Mouse (Mus musculus) gastrocnemius, postnatal 36 days (tissue): ENCODE results near the gene Gm36210. TPM values are rescaled to one million over a fixed set of nuclear protein-coding genes. Genes with fewer than 3 reads are reported as not detected.

Experiments
- DNase-seq, 2 experiments: peaks; one replicate each; pipeline ENCODE4 v3.0.0; 2022
- intact Hi-C: fragments of 180-260 bp; cut with DNase I; formaldehyde crosslinking; loops from one replicate; pipeline ENCODE4 v1.15.1; 2025
- total RNA-seq, 2 experiments: library from RNA; stranded (reverse); gene quantifications; 2 replicates each; pipeline ENCODE4 v1.2.3; 2021

Gm36210 gene
- total RNA-seq, 2 experiments from 2014 or later: 0.20 TPM

DNA sequence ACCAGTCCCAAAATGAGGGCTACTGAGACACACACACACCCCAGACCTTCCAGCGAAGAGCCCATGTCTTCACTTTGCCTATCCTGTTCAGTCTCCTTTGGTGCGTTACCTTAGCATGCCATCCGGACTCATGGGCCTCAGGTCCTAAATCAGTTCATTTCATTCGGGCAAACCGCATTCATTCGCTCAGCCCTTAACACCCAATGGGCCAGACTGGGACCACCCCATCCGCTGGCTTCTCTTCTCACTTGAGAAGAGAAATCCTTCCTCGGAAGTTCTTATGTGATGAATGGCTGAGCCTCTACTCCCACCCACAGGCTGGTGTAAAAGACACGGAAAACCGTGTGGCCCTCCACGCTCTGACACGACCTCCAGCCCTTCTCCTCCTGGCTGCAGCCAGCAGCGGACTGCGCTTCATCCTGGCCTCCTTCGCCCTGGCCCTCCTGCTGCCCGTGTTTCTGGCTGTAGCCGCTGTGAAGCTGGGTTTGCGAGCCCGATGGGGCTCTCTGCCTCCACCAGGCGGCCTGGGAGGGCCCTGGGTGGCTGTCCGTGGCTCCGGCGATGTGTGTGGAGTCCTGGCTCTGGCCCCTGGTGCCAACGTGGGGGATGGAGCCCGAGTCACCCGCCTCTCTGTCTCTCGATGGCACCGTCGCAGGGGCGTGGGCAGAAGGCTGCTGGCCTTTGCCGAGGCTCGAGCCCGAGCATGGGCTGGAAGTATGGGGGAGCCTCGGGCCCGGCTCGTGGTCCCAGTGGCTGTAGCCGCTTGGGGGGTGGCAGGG lies 17.5 kb upstream of the Gm36210 start:
- intact Hi-C loops: no loop called here
- peak; percentile 37 to 60 for DNase-seq

DNA sequence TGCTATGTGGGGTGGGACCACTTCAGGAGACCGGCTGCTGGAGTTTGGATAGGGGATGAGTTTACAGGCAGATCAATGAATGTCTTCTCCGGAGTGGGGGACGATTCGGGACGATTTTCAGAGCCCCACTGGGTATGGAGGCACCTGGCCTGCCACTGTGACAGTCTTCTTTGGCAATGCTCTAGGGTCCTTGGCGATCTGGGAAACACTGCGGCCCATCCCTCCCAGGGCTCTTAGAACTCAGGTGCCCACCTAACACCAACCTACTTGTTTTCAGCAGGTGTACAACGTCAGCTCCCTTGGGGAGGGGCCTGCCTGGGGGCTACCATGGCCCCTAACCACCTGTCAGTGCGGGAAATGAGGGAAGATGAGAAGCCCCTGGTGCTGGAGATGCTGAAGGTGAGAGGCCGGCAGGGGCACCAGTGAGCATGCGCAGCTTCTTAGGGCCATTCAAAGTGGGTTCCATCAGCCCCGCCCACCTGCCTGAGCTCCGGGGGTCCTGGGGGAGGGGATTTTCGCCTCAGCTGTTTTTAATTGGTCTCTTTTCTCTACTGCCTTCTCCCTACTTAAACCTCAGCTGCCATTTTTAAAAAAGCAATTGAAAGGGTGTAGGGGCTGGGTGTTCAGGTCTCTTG lies 16.7 kb upstream of the Gm36210 start:
- no peak for DNase-seq
- intact Hi-C loops: no loop called here

DNA sequence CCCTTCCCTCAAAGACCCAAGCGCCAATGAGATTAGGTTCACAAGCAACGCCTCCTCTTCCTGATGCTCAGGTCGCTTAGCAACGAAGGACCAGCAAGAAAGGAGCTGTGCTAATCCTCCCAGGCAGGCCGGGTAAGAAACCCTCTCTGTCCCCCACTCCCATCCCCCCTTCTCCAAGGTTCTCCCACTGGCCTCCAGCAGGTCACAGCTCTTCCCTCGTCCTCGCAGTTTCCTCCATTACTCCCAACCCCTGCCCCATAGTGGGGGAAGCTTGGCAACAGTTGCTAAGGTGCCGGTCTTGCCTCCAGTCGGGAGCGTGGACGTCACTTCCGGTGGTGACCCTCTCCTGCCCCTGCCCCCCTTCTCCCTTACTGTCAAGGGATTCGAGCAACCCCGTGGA lies 16.2 kb upstream of the Gm36210 start:
- intact Hi-C loops: no loop called here
- peak; percentile 37 to 53 for DNase-seq

DNA sequence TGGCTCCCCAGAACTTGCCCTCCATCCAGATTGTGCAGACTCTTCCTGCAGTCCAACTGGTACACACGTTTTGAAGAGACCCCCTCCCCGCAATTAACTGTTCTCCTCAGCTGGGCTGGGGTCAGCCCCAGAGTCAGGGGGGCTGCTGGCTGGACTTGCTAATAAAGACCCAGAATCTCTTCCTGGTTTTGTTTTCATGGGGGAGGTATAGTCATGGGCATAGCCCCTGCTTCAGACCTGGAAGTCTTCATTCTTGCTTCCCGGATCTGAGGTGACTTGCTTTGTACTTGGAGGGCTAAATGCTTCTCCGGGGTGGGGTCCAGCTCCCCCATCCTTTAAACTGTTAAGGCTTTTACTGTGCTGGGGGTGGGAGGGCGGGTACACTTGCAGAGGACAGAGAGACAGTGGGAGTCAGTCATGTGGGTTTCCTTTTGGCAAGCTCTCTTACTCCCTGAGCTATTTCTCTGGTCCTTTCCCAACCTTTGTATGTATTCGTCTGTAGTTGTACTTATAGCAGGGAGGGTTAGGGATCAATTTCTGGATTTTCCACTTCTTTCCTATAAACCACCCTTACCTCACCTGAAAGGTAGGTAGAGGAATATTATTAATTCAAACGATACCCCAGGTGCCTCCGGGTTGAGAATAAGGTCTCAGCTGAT lies 15.6 kb upstream of the Gm36210 start, which contains the start of gene Nat14:
Gene Nat14 (plus strand): TSS at position 205 of the 659 bp plus-strand sequence.
- DNase-seq: no peak
- intact Hi-C loops: no loop called here

DNA sequence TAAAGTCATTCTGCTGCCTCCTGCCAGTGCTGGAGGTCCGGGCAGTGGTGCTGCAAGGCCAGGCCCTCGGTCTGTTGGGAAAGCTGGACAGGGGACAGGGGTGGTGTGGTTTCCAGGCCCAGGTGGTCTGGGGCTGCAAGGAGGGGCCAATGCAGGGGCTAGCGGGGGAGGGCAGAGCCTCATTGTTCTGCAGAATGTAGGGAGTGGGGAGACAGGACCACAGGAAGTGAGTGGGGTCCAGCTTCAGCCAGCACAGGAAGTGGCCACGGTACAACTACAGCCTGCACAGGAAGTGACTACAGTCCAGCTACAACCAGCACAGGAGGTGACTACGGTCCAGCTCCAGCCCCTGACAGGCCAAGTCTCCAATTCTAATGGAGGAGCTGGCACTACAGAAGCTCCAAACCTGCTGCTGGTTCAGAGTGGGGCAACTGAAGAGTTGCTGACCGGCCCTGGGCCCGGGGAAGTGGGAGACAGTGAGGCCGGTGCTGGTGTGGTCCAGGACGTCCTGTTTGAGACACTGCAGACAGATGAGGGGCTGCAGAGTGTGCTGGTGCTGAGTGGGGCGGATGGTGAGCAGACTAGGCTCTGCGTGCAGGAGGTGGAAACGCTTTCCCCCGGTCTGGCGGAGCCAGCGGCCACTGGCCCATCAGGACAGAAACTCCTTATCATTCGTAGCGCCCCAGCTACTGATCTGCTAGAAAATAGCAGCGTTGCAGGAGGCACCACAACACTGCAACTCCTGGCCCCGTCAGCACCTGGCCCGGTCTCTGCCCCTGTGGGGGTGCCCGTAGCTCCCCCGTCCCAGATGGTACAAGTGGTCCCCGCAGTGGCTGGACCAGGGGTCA lies 14.9 kb upstream of the Gm36210 start:
- intact Hi-C loops: no loop called here
- no peak for DNase-seq

DNA sequence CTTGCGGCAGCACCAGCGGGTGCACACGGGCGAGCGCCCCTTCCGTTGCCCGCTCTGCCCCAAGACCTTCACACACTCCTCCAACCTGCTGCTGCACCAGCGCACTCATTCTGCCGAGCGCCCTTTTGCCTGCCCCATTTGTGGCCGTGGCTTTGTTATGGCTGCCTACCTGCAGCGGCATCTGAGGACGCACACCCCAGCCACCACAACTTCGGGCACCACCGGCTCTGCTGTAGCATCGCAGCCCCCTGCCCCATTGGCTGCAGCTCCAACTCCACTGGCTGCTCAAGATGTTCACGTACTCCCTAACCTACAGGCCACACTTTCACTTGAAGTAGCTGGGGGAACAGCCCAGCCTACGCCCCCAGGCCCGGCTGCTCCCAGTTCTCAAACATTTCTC lies 14.2 kb upstream of the Gm36210 start:
- no peak for DNase-seq
- intact Hi-C loops: no loop called here

DNA sequence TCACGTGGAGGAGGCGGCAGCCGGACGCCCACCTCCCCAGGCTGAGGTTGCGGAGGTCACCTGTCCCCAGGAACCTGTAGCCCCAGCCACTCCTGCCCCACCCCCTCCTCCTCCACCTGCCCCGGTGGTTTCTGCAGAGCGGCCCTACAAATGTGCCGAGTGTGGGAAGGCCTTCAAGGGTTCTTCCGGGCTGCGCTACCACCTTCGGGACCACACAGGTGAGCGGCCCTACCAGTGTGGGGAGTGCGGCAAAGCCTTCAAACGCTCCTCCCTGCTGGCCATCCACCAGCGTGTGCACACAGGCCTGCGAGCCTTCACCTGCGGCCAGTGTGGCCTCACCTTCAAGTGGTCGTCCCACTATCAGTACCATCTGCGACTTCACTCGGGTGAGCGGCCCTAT lies 13.7 kb upstream of the Gm36210 start:
- intact Hi-C loops: loop anchor here (10.0 kb wide), 1 partner anchor 55 kb away; no protein-coding TSS in a partner anchor
- no peak for DNase-seq

DNA sequence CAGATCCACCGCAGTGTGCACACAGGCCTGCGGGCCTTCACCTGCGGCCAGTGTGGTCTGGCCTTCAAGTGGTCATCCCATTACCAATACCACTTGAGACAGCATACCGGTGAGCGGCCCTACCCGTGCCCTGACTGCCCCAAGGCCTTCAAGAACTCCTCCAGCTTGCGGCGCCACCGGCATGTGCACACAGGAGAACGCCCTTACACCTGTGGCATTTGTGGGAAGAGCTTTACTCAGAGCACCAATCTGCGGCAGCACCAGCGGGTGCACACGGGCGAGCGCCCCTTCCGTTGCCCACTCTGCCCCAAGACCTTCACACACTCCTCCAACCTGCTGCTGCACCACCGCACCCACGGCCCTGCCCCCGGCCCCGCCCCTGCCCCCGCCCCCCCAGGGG lies 12.8 kb upstream of the Gm36210 start:
- intact Hi-C loops: loop anchor here (10.0 kb wide), 1 partner anchor 54 kb away; no protein-coding TSS in a partner anchor
- no peak for DNase-seq

DNA sequence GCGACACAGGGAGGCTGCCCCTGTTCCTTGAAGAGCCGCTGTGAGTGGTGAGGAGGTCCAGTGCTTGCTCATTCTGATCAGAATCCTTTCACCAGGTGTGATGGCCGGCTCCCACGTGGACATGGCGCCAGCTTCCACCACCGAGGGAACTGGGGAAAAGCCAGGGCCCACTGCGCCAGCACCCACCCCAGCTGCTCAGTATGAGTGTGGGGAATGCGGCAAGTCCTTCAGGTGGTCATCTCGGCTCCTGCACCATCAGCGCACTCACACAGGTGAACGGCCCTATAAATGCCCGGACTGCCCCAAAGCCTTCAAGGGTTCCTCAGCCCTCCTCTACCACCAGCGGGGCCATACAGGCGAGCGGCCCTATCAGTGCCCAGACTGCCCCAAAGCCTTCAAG lies 12.4 kb upstream of the Gm36210 start:
- intact Hi-C loops: loop anchor here (10.0 kb wide), 1 partner anchor 54 kb away; no protein-coding TSS in a partner anchor

DNA sequence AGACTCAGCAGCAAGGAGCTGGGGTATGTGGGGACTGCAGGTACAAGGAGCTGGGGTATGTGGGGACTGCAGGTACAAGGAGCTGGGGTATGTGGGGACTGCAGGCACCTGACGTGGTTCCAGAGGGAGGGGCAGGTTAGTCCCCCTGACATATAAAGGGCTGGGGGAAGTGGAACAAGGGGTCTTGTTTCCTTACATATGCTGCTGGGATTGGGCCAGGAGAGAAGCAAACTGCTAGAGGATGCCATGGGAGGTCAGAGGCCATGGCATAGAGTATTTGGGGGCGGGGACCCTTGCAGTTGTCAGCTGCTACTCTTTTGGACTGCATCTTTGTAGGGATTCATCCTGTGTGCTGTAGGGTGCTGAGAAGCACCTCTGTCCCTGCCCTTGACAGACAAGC lies 11.2 kb upstream of the Gm36210 start:
- intact Hi-C loops: loop anchor here (10.0 kb wide), 1 partner anchor 53 kb away; no protein-coding TSS in a partner anchor
- DNase-seq: no peak

More for the DNA sequence above, 12.4 kb upstream of the Gm36210 start:
- DNase-seq: no peak

DNA sequence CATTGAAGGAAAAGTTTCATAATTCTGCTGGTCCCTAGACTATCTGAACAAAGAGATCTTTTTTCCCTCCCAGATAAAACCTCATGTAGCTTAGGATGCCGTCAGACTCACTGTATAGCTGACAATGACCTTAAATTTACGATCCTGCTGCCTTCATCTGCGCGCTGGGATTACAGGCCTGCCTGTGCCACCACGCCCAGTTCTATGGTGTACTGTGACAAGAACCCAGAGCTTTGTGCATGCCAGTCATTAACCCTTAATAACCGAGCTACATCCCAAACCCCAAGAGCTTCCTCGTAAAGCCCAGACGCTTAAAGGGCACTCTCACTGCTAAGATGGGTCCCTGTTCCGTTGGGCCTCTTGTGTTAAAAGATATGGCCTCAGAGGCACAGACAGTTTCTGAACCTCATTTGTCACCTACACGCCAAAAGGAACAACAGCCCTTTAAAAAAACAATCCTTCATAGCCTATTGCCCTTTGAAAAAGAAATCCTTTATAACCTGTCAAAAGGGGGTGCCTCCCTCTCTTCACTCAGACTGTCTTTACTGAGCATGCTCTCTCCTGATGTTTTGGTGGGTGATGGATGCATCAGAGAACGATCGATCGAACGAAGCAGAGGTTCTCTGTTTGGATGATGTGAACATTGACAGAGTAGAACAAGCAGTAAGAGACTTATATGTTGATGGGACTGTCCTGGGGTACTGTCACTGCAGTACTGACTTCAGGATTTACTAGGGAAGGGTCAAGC lies 9.5 kb upstream of the Gm36210 start:
- DNase-seq: no peak
- intact Hi-C loops: loop anchor here (10.0 kb wide), 1 partner anchor 51 kb away; no protein-coding TSS in a partner anchor

DNA sequence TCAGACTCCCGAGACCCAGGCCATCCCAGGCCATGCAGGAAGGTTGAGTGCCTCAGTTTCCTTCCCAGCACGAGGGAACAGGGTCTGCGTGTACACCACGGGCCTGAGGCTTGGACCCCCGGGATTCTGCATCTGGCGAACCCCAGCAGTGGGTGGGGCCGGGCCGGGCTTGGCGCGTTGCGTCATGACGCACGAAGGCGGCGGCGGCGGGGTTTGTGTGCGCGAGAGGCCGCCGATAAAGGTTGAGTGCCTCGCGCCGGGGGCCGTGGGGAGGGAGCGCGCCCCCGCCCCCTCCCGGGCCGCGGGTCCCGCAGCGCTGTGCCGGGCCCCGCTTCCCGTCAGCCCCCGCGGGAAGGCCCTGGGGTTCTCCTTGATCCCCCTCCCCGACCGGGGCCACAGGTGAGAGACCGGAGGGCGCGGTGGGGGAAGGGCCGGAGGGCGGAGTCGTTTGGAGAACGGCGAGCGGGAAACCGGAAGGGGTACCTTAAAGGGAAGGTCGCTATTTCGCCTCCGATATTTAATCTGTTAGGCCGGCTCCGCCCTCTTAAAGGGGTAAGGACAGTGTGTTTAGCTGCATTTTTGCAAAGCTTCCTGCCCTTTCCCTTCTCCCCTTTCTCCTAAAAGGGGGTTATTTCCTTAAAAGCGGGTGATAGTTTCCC lies 8.8 kb upstream of the Gm36210 start, which contains the start of gene Zfp628:
Gene Zfp628 (plus strand): TSS at position 211 of the 659 bp plus-strand sequence.
- DNase-seq: peak; percentile 88 to 96
- intact Hi-C loops: loop anchor here (10.0 kb wide), 1 partner anchor 50 kb away; no protein-coding TSS in a partner anchor

DNA sequence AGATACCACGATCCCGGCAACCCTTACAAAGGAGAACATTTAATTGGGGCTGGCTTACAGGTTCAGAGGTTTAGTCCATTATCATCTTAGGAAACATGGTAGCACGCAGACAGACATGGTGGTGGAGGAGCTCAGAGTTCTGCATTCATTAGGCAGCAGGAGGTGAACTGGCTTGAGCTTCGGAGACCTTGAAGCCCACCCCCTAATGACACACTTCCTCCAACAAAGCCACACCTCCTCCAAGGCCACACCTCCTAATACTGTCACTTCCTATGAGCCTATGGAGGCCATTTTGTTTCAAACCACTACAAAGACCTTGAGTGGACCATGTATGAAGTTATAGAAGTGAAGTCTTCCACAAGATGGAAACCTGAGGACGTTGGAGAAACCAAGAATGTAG lies 5.9 kb upstream of the Gm36210 start:
- no peak for DNase-seq
- intact Hi-C loops: loop anchor here (10.0 kb wide), 1 partner anchor 47 kb away; no protein-coding TSS in a partner anchor

DNA sequence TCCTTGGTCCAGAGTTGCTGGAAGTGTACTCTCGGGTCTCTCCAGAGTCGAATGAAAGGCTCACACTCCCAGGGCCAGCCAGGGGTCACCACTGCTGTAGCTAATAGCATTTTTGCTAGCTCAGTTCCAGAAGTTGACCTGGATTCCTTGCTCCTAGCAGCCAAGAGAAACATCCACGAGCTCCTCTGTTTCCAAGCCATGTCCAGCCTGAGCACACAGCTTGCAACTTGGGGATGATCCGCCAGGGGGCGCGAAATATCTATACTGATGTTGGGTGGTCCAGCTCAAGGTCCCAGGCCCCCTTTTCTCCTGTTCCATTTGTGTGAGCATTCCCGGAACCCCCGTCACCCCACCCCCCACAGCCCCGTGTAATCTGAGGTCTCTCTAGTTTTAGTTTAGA lies 5.2 kb upstream of the Gm36210 start:
- intact Hi-C loops: loop anchor here (10.0 kb wide), 1 partner anchor 47 kb away; no protein-coding TSS in a partner anchor
- DNase-seq: peak in 1 of 2 experiments; percentile 54

DNA sequence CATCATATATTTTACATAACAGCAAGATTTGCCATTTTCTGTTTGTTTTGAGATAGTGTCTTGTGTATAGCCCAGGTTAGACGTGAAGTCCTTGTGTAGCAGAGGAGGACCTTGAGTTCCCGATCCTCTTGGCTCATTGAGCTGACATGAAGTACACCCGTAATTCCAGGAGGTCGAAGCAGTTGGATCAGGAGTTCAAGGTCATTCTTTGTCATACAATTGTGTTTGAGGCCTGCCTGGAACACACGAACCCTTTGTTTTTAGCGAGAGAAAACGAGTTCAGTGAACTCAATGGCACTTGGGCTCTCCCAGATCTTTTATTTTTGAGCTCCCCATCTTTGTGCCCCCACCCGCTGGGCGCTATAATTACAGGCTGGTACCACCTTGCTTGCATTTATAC lies 3.9 kb downstream of the Gm36210 start:
- DNase-seq: no peak
- intact Hi-C loops: no loop called here

DNA sequence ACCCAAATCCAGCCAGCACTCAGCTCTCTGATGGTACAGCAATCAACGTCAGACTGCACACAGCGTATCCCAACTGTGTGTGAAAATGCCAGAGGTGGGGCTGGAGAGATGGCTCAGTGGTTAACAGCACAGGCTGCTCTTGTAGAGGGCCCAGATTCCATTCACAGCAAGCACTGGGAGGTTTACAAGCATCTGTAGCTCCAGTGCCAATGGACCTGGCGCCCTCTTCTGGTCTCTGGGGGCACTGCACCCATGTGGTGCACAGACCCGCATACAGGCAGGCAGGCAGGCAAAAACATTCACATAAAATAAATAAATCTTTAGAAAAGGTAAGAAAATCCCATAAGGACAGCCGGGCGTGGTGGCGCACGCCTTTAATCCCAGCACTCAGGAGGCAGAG lies 5.1 kb downstream of the Gm36210 start:
- intact Hi-C loops: no loop called here
- no peak for DNase-seq

DNA sequence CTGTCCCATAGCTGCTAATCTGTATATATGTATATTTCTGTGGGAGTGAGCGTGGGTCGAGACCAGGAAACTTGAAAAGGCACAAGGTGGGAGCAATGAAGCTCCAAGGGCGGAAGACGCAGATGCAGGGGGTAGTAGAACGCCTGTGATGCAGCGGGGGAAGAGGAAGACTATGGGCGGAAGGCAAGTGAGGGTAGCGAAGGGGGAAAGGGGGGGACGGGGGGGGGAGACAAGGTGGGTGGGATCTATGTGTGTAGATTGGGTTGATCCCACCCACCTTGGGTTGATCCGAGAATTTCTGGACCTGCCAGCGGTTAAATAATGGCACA lies 5.8 kb downstream of the Gm36210 start:
- no peak for DNase-seq
- intact Hi-C loops: no loop called here

DNA sequence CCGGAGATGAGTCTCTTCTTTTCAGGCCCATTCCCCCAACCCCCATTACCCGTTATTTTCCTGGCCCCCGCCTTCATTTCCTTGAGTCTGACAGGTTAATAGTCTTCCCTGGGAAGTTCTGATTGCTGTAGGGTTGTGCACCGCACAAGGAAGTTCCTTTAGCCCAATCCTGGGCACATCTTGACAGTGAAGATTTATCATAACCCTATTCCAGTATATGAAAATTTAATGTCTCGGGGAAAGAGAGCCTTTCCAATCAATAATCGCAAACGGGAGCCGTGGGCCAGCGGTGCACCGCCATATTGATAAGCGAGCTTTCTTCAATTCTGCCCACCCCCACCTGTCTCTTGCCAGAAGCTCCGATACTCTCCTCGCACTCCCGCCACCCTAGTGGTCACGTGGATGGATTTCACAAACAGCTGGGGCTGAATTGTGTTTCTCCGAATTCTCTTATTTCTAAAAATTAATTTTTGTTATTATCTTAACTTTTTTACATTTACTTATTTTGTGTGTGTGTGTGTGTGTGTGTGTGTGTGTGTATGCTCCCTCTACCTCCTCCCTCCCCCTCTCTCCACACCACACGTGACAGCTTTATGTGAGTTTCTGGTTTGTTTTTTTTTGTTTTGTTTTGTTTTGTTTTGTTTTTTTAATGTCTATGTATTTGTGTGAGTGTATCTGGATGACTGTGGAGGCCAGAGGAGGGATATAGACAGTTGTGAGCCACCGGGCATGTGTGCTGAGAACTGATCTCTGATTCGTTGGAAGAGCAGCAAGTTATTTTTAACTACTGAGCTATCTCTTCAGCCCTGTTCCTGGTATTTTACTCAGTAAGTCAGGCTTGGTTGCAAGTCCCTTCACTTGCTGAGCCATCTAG lies 6.4 kb downstream of the Gm36210 start:
- intact Hi-C loops: no loop called here
- no peak for DNase-seq
